Mouse (Mus musculus) ovary, postnatal 36 days (tissue): Measurements from ENCODE around the gene Pla2g6.

Experiments used
- DNase-seq: peaks from one replicate; pipeline ENCODE4 v3.0.0; 2022; ENCODE audit warnings: low spot score, mixed read lengths

Gene Pla2g6

GRCm38 (mm10) chr15:79271124-79271746 lies 57.0 kb downstream of the Pla2g6 start:
- peak; percentile 38 for DNase-seq

- peak; percentile 79 for DNase-seq
Observed at GRCm38 (mm10) chr15:79270317-79271123, 57.7 kb downstream of the Pla2g6 start.

DNA sequence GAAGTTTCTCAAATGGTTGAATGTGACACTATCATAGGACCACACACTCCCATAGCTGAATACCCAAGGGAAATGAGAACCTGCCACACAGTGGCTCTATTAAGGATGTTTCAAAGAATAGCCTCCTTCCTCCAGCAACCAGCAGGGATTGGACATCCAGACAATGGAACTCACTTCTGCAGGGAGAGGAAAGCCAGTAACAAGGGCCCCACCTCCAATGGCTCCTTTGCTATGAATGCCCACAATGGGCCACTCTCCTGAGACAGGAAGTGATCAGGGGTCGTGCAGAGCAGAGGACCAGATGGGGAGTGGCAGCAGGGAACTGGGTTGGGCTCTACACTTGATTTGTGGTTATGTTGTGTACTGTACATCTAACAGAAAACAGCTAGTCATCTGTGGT lies 59.7 kb downstream of the Pla2g6 start:
- DNase-seq, result no peak

GRCm38 (mm10) chr15:79265384-79265783 lies 62.8 kb downstream of the Pla2g6 start:
- no peak for DNase-seq

GRCm38 (mm10) chr15:79263726-79264125 lies 64.5 kb downstream of the Pla2g6 start:
- no peak for DNase-seq

GRCm38 (mm10) chr15:79262786-79263309 lies 65.3 kb downstream of the Pla2g6 start:
- no peak for DNase-seq

- no peak for DNase-seq
Observed at GRCm38 (mm10) chr15:79262375-79262774, 65.8 kb downstream of the Pla2g6 start.

DNA sequence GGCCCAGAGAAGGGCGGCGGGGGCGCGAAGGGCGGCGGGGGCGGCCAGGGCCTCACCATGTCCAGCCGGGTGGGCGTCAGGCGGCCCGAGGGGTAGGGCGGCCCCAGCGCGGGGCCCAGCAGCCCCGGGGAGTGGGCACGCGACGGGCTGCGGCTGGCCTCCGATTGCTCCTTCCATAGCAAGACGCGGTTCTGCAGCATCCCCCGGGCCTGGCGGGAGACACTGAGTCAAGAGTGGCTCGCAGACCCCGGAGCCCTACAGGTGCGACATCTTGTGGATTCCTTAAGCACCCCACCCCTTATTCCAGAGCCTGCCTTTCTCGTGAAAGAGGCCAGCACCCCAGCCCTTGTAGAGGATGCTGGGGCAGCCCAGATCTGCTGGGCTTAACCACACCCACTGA lies 66.4 kb downstream of the Pla2g6 start:
- DNase-seq, result no peak

DNA sequence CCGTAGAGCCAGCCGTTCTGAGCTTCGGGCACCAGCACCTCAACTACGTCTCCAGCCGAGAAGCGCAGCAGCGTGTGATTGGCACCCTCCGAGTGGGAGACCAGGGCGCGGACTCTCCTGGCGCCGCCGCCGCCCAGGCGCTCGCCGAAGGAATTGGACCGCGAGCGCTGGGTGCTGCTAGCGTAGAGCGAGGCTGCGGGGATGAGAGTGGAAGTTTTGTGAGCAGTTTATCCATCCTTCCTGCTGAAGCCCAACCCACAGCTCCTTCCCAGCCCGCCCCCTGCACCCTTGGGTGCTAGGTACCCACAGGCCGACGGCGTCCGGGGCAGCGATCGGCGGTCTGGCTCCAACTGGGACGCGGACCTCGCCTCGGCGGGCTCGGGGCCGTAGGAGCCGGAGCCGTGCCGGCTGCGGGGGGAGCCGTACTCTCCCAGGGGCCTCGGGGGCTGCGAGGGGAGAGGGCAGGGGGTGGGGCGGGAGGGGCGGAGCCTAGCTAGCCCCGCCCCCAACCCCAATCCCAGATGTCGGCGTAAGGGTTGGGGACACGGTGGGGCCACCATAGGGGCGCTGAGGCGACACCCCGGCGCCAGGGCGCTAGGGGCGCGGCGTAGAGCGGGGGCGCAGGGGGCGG lies 67.0 kb downstream of the Pla2g6 start:
- peak; percentile 50 for DNase-seq

DNA sequence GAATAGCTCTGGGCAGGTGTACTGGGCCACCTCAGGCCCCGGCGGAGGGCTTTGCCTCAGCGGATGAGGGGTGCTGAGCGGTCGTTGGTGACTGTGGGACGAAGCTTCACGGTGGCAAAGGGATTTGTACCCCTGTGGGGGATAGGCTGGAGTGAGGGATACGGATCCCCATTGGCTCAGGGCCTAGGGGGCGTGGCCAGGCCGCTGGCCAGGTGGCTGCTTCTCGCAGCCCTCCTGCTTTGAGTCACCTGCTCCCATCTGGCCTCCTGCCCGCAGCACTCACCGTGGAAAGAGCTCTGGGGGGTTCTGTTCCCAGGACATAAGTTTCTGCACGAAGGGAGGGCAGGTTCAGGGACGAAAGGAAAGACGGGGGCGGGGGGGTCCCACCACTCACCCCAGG lies 69.7 kb downstream of the Pla2g6 start:
- peak; percentile 17 for DNase-seq

- DNase-seq, result no peak
Observed at GRCm38 (mm10) chr15:79254661-79255060, 73.5 kb downstream of the Pla2g6 start, which contains the start of gene Slc16a8. Slc16a8 (minus strand) TSS chr15:79254761.

DNA sequence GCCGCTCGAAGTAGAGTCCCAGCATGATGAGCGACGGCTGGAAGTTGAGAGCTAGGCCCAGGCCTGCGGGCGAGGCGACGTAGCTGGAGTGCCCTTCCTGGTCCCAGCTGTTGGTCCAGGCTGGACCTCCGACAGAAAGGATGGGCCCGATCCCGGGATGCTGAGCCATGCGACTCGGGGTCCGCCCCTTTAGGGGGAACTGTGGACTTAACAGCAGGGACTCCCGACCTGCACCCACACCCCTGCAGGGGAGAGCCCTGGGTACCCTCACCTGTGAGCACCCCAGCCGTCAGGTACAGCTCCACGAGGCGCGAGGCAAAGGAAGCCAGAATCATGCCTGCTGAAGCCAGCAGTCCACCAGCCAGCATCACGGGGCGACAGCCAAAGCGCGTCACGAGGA lies 75.6 kb downstream of the Pla2g6 start:
- no peak for DNase-seq

- peak; percentile 31 for DNase-seq
Observed at GRCm38 (mm10) chr15:79251781-79252491, 76.3 kb downstream of the Pla2g6 start.

- DNase-seq, result no peak
Observed at GRCm38 (mm10) chr15:79251168-79251567, 77.0 kb downstream of the Pla2g6 start.

GRCm38 (mm10) chr15:79250236-79250635 lies 78.0 kb downstream of the Pla2g6 start:
- DNase-seq, result no peak

DNA sequence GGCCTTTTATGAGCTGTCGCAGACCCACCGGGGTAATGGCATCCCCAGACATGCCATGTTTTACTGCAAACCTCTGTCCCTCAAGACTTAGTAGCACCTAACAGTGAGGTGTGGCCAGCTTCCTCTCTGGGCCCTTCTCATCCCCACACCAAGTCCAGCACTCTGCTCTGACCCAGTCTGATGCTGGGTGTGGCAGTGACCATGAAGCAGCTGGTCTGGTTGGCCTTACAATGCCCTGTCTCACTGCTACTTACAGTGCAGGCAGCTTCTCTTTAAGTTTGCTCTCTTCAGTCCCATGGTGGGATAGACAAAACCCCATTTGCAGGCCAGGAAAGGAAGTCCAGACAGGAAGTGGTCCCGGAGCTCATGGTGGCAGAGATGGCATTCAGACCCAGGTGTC lies 82.9 kb downstream of the Pla2g6 start:
- no peak for DNase-seq

DNA sequence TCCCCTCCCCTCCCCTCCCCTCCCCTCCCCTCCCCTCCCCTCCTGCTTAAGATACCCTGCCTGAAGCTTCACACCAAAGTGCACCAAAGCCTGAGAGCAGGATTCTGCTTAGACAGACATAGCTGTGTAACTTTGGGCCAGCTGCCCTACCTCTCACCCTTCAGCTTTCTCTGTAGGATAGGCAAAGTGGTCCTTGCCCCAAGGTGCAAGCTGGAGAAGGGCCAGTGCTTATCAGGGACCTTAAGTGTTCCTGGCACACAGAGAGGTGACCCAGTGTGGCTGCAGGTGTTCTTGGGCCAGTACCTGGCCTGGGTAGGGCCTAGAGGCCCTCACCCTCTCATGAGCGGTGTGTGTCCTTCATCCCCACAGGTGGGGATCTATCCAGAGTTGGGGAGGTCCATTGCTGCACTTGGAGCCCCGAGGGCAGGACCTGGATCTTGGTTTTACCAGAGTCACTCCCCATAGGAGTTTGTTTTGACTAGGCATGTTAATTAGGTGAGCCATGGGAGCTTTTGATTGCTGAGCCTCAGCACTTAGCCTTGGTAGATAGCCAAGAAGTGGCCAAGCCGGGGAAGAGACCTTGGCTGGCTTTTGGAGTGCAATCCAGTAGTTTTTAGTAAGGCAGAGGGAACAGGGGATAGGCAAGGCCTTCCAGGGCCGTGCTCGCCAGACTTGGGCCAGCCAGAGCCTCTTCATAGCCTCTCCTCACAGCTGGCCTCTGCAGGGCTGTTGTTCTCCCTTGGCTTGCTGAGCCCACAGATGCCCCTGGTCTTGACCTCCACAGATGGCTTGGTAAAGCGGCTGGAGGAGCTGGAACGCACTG lies 83.9 kb downstream of the Pla2g6 start:
- DNase-seq, result peak; percentile 63

- peak; percentile 93 for DNase-seq
Observed at GRCm38 (mm10) chr15:79243234-79244042, 84.8 kb downstream of the Pla2g6 start.

GRCm38 (mm10) chr15:79242574-79243233 lies 85.5 kb downstream of the Pla2g6 start:
- DNase-seq, result no peak

- DNase-seq, result no peak
Observed at GRCm38 (mm10) chr15:79238036-79238435, 90.2 kb downstream of the Pla2g6 start.
